Mouse (Mus musculus): Measurements from ENCODE around the gene Col7a1.

Gene Col7a1

DNA sequence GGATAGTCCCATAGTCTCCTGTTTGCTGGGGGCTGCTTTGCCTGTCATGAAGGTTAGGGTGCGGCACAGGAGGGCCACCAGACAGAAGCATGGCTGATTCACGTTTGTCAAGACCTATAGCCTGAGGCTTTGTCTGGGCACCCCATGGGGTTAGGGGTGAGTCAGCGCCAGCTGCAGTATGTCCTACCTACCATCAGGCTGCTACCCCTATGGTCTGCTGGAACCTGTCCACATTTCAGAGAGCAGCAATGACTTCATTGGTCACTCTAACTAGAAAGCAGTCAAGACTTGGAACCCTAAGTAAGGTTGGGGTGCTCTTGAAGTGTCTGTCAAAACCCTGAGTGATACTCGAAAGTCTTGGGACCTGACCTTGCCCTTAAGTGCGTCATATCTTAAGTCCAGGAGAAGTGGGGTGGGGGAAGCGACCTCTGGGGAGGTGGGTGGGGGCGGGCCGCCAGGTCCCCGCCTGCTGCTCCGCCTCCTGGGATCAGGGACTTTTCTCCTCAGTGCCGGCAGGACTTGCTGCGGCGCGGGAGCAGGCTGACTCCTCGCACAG lies at the start of gene Col7a1:
Col7a1 (plus strand) TSS at position 506 of the 556 bp plus-strand sequence.
- no peak for DNase-seq

DNA sequence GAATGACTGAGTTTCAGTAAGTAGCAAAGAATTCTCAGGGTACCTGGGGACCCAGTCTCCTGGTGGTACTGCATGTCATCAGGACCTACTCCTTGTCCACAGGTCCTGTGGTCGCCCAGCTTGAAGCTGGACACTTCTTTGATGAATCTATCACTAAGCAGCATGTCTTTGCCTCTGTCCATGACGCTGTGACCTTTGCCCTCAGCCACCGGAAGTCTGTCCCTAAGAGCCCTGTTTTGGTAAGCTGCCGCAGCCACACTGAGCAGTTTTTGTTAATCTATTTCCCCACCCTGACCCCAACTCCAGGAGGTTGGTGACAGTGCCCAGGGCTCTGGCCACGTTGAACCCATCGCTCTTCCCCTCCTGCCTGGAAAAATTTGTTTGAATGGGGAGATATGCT lies 41.1 kb upstream of the Col7a1 start:
- no peak for DNase-seq

DNA sequence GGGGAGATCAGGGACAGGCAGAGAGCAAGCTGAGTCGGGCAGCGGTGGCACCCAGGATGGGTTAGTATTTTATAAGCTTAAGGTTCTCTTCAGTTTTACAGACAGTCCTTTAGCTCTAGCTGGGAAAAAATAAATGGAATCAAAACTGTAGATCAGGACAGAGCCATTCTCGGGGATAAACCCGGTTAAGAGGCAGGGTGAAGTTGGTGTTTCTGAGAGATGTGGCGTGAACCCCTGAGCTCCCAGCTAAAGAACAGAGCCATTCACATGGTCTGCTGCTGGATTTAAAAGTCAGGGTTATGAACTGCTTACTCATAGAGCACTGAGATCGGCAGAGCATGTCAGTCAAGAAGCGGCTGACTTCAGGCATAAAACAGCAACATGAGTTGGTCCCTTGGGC lies 40.2 kb upstream of the Col7a1 start:
- no peak for DNase-seq

DNA sequence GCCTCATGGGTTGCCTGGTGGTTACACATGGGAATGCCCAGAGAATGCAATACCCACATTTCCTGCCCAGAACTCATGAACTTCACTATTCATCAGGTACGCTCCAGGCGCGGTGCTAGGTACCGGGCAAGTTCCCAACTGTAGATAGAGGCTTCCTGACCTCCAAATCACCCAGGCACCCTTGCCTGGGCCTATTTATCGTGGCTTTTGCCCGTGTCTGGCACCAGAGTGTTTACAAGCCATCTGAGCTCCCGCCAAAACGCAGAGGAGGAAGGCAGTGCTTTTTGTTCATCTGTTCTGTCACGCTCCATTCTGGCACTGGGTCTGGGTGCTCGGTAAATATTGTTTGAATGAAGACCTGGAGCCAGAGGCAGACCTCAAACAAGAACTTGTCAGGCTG lies 39.8 kb upstream of the Col7a1 start:
- DNase-seq, result no peak

DNA sequence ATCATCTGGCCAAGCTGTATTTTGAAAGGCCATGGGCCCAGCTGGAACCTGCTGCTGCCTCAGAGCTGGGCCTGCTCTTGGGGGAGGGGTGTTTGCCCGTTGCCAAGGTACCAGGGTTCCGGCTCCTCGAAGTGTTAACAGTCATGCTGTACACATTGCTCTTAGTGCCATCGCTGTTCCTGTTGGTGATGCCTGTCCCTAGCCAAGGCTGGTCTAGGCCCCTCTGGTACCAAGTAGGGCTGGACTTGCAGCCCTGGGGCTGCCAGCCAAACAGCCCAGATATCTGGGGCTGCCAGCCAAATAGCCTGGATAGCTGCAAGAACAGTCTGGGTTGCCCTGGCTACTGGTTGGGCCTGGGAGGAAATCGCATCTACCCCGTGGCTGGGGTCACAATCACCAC lies 38.9 kb upstream of the Col7a1 start, which contains the start of gene Tmem89:
Tmem89 (plus strand) TSS at position 129 of the 400 bp plus-strand sequence.
- no peak for DNase-seq

DNA sequence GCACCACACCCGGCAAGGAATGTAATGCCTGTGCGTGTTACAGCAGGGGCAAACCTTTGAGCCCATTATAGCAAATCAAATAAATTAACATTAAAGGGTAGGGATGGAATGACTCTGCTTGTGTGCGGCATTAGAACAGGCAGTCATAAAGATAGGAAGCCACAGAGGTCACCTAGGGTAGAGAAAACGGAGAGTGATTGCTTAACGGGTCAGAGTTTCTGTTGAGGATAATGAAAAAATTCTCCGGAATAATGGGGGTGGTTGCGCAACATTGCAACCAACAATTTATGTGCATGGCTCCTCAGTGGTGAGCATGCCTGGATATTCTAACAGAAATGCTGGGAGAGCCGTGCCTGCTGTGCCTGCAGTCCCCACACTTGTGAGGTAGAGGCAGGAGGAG lies 27.5 kb upstream of the Col7a1 start:
- no peak for DNase-seq

DNA sequence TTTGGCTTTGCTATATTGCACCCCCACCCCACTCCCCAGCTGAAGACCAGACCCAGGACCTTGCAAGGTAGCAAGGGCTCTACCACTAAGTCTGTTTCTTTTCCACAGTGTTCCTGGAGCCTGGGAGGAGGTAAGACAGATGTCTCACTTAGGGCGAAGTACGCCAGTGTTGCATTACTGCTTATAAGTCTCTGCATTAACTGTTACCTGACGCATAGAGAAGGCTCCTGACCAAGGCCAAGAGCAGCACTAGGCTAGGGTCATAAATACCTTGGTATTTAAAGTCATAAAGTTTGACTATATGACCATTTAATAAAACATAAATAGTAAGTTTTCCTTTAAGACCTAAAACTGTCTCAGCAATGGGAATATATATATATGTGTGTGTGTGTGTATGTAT lies 25.0 kb upstream of the Col7a1 start:
- DNase-seq, result no peak

DNA sequence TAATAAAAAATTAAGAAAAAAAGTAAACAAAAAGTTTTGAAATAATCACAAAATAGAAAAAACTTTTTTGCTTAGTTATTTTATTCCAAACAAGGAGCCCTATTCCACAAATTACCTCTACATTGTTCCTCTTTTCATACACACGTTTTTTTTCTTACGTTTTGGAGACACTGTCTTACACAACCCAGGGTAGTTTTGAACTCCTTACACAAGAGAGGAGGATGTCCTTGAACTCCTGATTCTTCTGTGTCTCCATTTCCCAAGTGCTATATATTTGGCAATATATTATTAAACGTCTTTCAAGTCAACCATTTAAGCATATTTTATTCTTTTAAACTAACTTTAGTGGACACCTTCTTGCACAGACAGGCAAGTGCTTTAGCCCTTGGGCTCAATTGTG lies 17.4 kb upstream of the Col7a1 start:
- no peak for DNase-seq

DNA sequence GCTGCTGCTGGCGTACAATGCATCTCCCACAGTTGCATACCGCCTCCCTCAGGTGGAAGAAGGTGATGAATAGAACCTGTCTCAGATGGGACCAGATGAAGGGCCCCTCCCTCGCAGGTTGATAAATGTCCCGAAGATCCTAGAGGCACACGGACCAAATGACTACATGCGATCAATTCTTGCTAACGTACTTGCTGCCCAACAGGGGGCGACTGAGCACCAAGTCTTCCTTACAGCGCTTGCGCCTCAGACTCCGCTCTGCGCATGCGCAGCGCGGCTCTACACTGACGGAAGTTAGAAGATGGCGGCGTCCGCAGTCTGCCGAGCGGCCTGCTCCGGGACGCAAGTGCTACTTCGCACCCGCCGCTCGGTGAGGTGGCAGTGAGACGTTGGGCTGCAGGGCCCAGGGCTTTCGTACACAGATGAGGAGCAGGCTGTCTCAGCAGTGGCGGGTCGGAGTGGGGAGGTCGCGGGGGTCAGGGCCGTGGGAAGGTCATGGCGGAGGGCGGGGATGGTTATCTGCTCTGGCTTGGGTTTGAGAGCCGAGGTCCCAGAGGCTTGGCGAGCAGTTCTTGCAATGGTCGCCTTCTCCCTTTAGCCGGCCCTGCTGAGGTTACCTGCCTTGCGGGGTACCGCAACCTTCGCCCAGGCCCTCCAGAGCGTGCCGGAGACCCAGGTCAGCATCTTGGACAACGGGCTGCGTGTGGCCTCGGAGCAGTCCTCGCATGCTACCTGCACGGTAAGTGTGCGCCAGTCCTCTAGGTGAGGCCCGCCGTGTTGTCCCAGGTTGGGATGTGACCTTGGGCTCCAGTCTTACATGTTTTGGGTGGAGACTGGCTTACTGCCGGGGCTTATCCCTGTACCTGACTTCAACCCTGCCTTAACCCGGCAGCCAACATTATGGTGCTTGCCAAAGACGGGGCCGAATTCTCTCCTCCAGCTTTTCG lies 16.7 kb upstream of the Col7a1 start, which contains the start of gene Uqcrc1:
Uqcrc1 (plus strand) TSS at position 216 of the 947 bp plus-strand sequence.
- peak; percentile 97 for DNase-seq

DNA sequence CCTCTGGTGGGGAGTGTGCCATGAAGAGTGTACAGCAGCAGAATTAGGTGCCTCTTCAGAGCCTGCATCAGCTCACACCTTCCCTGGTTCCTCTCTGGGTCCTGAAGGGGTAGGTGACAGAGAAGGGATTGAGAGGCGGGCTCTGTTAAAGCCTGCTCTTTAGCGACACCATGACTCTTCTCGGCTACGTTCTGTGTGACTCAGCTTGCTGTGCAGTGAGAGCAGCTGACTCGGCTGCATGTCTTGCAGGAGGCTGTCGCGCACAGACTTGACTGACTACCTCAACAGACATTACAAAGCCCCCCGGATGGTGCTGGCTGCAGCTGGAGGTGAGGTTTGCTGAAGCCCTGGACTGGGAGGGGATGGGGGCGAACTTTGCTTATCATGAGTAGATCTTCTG lies 8.3 kb upstream of the Col7a1 start:
- DNase-seq, result no peak

DNA sequence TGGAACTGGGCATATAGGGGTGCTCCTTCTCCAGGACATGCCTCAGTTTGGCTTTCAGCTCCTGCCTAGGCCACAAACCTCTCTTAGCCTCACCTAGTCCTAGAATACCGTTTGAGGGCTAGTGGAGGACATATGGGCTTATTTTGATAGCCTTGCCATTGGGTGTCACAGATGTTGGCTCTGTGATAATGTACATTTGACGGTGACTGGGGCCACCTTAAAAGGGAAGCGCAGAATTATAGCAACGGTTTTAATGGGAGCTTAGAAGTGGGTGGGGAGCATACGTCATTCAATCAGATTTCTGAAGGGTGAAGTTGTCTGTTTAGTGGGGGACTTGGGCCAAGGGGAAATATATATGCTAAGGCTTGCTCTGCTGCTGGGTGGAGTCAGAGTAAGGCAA lies 7.8 kb upstream of the Col7a1 start:
- no peak for DNase-seq

DNA sequence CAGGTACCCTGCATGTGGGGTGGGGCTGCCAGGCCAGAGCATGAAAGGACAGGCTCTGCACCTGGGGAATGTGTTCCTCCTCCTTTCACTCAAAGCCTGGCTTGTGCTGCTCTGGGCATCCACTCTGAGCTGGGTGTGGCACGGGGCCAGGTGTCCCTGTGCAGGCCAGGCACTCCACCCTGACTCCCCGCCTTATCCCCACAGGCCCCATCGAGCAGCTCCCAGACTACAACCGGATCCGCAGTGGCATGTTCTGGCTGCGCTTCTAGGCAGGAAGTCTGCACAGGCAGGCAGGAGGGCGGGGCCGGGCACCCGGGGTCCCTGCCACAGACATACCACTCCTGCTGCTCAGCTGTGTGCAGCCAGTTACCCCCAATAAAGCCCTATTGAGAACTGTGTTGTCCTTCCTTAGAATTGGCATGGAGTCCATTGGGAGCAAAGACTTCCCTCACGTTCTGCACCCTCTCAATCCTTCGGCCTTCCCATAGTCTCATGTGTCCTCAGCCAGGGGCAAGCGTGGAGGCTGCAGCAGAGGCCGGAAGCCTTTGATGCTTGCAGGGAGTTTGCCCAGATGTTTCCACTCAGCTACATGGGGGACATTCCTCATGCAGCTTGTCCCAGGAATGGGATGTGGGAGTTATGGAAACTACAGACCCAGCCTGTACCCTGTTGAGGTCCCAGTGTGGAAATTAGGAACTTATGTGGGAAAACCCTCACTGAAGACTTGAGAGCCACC lies 4.0 kb upstream of the Col7a1 start:
- peak; percentile 43 for DNase-seq

DNA sequence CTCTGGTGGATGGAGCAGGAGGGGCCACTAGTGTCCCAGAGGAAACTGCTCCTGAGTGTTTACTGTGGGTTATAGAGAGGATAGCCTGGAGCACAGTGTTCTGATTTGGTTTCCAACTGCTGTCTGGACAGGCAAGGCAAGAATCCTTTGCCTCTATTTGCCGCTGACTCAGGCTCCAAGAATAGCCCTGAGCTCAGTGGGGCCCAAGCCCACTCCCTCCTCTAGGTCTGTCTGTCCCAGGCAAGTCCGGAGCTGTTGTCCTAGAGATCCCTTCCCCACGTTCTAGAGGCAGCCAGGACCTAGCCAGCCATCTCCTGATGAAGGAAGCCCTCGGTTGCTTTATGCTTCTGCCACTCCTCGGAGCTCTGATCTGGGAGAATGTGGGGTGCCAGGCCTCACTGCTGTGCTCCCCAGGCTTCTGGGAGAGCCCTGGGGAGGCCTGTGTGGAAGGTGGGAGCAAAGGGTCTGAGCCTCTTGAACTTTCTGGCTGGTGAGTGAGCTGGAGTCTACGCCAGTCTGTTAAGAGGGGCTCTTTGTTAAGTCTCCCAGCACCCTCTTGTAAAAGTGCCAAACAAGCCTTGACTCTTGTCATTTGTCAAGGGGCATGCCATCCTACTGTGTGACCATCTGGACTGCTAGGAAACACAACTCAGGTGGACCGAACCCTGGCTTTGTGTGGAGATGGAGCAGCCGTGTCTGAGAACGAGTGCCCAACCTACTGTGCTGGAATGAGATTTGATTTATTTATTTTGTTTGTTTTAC lies 3.2 kb upstream of the Col7a1 start:
- no peak for DNase-seq

DNA sequence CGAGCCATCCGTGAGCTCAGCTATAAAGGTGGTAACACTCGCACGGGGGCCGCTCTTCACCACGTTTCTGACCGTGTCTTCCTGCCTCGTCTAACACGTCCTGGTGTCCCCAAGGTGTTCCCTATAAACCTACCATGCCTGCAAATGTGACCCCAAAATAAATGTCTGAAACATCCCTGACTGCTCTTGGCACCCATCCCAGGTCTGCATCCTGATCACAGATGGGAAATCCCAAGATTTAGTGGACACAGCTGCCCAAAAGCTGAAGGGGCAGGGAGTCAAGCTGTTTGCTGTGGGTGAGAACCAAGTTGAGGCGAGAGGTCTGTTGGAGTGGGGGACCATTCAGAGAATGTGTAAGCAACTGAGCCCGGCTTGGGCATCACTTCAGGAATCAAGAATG lies 1.9 kb downstream of the Col7a1 start:
- no peak for DNase-seq

DNA sequence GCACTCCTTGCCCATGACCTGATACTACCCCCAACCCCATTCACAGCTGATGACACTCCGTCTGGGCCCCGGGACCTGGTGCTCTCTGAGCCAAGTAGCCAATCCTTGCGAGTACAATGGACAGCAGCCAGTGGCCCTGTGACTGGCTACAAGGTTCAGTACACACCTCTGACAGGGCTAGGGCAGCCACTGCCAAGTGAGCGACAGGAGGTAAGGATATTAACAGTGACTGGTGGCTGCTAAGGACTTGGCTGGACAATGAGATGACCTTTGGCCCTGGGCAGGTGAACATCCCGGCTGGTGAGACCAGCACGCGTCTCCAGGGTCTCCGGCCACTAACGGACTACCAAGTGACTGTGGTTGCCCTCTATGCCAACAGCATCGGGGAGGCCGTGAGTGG lies 2.5 kb downstream of the Col7a1 start:
- no peak for DNase-seq

DNA sequence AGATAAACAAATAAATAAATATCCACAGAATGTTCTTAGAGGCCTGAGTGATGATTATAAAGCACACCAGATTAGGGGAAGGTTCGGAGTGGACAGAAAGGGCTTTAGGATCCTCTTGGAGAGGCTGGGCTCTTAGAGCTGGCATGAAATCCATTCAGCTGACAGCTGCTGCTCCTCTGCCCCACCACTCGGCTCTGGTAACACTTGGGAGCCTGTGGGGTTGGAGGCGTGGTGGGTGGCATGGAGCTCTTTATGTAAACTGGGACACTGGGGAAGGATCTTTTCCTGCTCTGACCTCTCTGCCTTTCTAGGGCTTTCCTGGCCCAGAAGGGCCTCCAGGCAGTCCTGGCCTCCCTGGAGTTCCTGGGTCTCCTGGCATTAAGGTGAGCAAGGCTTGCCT lies 10.2 kb downstream of the Col7a1 start:
- no peak for DNase-seq

DNA sequence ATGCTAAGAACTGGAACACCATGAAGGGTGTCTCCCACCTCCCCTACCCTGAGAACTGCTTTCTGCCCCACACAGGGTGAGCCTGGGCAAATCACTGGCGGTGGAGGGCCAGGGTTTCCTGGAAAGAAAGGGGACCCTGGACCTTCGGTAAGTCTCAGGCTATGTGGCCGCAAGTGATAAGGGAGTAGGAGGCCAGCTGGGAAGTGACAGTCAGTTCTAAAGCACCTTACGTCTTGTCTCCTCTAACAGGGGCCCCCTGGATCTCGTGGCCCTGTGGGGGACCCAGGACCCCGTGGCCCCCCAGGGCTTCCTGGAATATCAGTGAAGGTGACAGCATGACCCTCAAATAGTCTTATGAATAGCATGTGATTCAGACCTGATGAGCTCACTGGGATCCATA lies 11.0 kb downstream of the Col7a1 start:
- no peak for DNase-seq

DNA sequence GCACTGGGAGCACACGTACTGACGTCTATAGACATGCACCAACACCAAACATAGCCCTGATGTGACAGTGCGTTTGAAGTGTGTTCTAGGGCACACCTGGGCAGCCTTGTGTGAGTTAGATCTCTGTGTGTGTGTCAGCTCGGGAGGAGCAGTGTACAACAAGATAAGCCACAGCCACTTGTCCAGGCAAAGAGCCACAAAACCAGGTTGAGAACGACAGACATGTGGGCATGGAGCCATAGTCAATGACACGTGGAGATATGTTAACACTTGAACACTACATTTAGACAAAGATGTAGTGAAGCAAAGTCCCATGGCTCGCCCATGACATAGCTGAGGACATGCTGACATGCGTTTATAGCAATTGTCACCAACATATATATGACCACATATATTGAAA lies 17.2 kb downstream of the Col7a1 start:
- no peak for DNase-seq

DNA sequence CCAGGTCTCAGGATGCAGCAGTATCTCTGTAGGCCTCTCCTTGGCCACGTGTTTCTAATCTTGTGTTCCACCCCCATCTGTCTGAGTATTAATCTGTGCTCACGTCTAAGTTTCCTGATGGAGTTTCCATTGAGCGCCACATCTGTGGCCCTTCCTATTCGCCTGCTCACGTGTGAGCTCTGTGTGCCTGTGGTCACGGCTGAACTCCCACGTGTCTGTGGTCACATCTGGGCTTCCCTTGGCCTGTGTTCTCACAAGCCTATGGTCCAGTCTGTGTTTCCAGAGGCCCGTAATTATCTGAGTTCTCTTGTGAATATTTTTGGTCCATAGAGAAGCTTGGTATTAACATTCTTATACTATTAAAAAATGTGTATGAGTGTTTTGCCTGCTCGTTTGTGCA lies 23.1 kb downstream of the Col7a1 start:
- no peak for DNase-seq

DNA sequence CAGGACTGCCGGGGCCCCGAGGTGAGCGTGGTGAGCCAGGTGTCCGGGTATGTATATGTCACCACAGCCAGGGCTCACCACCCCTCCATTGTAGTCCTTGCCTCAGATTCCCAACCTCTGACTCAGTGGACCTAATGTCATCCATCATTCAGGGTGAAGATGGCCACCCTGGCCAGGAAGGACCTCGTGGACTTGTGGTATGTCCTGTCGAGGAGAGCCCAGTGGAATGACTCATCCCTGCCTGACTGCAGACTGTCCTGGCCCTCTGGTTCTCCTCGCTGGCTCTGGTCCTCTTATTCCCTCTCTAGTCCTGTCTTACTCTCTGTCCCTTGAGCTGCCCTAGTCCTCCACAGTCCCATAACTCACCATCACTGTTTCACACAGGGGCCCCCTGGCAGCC lies 24.6 kb downstream of the Col7a1 start:
- DNase-seq, result no peak

DNA sequence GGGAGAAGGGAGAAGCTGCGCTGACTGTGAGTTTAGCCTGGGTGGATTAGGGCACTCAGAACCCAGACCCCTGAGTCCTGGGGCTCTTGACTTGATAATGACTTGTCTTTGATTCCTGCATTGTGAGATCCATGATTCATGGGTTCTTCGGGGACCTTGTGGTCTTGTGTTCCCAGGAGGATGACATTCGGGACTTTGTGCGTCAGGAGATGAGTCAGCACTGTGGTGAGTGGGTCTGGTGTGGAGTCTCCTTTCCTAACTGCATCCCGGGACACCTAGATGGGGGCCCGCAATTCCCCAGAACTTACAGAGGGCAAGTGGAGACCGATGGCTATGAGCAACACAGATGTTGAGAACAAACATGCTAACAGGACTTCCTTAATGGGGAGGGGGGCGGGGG lies 29.1 kb downstream of the Col7a1 start:
- DNase-seq, result no peak

DNA sequence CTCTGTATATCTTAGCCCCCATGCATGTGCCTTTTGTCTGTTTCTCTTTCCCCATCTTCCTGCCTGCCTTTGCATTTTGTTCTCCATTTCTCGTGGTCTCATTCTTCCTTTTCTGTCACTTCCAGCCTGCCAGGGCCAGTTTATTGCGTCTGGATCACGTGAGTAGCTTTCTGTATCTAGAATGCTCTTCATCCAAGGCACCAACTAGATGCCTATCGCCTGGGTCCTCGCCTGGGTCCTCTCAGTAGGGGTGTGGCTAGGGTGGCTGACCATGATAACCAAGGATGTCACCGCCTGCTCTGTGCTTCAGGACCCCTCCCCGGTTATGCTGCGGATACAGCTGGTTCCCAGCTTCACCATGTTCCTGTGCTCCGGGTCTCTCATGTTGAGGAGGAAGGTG lies 29.8 kb downstream of the Col7a1 start:
- no peak for DNase-seq

DNA sequence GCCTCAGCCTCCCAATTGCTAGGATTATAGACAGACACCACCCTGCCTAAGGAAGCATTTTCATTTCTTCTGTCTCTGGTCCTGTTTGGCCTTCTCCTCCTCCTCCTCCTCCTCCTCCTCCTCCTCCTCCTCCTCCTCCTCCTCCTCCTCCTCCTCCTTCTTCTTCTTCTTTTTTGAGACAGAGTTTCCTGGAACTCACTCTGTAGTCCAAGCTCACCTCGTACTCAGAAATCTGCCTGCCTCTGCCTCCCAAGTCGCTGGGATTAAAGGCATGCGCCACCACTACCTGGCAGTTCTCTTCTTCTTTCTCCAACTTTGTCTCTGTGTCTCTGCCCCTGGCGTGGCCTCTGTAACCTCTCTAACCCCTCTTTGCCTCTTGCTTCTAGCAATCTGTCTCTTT lies 32.3 kb downstream of the Col7a1 start, which contains the start of gene Ucn2:
Ucn2 (plus strand) TSS at position 301 of the 400 bp plus-strand sequence.
- no peak for DNase-seq
